Mouse (Mus musculus) adrenal gland, adult 18-20 months (tissue): ENCODE results near the gene Zbtb9. TPM values are rescaled to one million over a fixed set of nuclear protein-coding genes. Genes with fewer than 3 reads are reported as not detected.

ENCODE experiments used
- DNase-seq, 2 experiments: peaks; one replicate each; pipeline ENCODE4 v3.0.0; 2021 to 2022; ENCODE audit warnings: low spot score in 2 of 2
- microRNA-seq, 2 experiments: library from miRNA; unstranded; fragments of <30 nt; microRNA quantifications; one replicate each; pipeline ENCODE4 v1.2.0; 2021; ENCODE audit warnings: borderline number of aligned reads in 2 of 2
- total RNA-seq, 2 experiments: library from RNA; stranded (reverse); gene quantifications; 1 replicate in 1 of 2; 2 replicates in 1 of 2; pipeline ENCODE4 v1.2.3; 2021

The Zbtb9 gene
- total RNA-seq, 2 experiments from 2014 or later: 6.4 to 8.0 TPM

DNA sequence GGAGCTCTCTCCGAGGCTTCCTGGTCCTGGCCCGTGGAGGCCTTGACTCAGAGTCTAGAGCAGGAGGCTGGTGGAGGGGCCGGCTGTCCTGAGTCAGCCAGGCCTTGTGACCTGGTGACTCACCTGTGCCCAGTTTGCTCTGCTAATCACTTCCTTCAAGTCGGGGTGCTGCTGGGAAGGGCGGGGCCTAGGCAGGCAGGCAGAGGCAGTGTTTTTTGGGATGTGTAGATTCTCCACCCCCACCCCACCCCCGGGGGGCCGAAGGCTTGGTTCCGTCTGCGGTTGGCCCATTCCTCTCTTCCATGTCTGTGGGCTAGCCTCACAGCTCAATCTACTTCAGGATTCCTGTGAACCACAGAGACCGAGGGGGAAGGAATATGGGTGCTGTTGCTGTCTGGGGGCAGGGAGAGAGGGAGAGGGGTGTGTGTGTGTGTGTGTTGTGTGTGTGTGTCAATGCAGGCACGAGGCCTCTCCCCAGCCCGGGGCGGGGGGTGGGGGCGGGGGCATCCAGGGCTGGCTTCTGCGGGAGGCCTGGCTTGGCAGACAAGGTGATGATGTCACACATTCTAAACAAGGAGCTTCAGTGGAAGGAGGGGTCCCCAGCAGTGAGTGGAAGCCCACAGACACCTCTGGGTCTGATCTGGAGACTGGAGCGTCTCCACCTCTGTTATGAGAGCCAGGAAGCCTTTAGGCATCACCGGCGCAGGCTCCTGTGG lies 65.5 kb downstream of the Zbtb9 start:
- DNase-seq: peak in 1 of 2 experiments; percentile 42

DNA sequence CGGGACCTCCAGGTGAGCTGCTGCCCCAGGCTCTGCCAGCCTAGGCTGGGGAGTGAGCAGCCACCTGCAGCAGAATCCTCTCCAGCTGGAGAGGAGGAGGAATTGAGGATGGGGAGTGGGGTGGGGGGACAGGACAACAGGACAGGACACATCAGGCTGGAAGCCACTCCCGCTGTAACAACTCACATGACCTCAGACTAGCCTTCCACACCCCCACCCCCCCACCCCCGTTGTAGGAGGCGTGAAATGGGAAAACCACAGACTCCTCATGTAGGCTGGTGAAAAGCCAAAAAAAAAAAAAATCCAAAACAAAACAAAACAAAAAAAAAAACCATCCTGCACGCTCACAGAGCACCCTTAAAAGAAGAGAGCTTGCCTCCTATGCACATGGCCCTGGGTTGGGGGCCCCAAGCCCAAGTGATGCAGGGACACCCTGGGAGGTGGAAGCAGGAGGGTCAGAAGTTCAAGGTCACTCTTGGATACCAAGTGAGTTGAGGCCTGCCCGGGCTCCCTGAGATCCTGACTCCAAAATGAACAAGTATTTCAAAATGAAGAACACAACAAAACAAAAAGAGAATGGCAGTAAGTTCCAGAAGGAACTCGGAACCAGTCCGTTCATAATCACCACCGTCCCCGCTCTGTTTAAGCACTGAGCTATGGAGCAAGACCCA lies 66.6 kb downstream of the Zbtb9 start:
- DNase-seq: no peak

DNA sequence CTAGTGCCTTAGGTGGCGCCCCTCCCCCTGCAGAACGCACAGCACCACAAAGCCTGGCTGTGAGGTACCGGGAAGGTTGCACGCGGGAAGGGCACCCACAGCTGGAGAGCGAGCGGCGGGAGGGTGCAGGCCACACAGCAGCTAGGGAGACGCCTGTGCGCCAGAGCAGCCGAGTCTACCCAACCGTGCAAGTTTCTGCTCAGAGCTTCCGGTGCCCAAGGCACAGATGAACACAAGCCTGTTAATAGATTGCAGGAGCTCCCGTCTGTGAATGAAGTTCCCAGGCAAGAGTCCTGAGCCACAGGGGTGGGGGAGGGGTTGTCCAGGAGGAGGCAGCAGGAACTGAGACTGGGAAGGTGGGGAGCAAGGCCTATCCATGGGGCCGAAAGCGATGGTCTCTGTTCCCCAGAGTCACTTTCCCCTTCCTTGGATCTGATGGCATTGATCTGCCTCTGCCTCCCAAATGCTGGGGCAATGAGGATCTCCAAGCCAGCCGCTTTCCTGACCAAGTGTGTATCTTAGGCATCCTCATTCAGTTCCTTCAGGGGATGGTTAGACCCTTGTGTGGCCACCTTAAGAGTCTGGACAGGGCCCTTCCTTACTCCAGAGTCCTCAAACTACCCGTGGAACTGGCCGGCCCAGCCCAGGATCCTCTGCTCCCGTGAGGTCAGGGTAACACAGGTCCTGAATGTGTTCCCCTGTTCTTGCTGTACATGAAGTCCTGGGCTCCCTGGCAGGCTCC lies 67.5 kb downstream of the Zbtb9 start:
- DNase-seq: no peak

DNA sequence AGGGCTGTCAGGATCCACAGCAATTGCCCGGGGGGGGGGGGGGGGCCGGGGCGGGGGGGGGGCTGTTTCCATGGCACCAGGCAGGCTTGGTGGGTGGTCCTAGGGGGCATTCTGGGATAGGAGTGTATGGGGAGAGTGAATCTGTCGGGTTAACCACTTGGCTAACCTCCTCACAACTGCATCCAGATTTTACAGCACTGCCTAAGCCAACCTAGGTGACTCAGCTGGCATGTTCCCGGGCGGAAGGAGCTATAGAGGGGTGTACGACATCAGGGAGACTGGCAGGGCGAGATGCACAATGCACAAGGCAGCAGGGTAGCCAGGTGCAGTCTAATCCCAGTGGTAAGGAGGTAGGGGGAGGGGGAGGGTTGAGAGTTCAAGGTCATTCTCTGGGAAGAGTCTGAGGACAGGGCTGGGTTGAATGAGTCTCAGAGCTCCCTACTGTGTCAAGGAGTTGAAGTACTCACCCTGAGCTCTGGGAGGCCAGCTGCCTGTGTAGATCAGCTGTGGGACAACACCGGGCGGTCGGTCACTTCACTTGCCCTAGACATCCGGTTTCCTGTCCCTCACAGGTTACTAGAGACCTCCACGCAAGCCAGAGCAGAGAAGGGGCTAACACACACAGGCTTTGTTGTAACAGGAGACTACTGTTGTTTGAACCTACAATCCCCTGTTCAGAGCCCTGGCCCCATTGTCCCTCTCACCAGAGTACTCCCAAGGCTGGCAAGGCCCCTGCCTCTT lies 68.2 kb downstream of the Zbtb9 start:
- no peak for DNase-seq

DNA sequence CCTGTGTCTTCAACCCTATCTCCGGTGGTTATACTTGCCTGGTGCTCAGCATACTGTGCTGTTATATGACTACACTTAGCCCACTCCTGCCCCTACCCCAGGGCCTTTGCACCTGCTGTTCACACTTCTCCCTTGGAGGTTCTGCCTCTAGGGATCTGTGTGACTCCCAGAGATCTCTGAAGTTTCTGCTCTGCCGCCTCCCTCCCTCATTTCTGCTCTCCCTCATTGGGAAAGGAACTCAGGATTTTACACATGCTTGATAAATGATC lies 68.8 kb downstream of the Zbtb9 start:
- no peak for DNase-seq

DNA sequence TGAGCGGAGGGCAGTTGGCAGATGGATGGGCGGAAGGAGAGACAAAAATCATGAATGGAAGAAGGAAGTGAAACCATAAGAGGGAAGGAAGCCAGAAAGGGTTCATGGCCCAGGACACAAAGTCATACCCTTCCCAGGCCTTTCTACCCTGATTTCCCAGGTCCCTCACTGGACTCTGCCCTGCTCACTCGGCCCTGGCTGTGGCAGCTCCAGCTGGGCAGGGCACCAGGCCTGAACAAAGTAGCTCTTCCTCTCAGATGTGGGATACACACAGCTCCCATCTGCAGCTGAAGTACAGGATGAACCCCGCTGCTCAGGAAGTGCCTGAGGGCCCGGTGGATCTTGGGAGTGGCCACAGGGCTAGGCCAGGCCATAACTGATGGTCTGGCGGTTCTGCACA lies 69.9 kb downstream of the Zbtb9 start:
- no peak for DNase-seq

DNA sequence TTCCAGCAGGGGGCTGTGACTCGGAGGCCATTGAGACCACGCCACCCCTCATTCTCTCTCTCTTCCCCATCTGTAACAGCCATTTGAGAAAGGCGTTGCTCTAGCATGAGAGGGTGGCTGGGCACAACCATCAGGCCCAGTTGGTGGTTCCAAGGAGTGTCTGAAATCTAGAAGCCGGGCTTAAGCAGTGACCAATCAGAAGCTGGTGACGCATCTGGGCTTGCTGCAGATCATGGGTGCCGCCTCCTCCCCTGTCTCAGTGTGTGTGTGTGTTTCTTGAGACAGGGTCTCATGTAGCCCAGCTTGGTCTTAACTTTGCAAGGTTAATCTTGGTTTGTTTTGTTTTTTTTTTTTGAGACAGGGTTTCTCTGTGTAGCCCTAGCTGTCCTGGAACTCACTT lies 72.2 kb downstream of the Zbtb9 start:
- DNase-seq: no peak

DNA sequence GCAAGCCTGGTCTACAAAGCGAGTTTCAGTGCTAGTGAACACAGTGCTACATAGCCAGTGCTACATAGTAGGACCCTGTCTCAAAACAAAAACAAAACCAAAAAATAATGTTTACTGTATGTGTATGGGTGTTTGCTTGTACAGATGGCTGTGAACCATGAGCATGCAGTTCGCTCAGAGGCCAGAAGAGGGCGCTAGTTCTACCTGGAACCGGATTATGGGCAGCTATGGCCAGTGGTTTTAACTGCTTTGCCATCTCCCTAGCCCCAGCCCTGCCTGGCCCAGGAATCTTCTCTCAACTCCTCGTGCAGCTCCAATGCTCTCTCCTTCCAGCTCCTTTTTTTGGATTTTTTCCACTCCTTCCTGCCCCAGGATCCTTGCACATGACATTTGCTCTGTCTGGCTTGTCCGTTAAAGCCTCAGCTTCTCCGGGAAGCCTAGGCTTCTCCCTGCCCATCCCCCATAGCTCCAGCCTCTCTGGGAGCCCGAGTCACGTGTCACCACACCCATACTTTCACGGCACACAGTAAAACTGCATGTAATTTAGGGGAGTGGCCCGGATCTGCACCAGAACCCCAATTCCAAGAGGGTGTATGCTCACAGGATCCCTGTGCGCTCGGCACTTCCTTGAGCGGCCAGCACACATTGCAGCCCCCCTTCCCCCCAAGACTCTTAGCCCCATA lies 74.9 kb downstream of the Zbtb9 start:
- DNase-seq: no peak

DNA sequence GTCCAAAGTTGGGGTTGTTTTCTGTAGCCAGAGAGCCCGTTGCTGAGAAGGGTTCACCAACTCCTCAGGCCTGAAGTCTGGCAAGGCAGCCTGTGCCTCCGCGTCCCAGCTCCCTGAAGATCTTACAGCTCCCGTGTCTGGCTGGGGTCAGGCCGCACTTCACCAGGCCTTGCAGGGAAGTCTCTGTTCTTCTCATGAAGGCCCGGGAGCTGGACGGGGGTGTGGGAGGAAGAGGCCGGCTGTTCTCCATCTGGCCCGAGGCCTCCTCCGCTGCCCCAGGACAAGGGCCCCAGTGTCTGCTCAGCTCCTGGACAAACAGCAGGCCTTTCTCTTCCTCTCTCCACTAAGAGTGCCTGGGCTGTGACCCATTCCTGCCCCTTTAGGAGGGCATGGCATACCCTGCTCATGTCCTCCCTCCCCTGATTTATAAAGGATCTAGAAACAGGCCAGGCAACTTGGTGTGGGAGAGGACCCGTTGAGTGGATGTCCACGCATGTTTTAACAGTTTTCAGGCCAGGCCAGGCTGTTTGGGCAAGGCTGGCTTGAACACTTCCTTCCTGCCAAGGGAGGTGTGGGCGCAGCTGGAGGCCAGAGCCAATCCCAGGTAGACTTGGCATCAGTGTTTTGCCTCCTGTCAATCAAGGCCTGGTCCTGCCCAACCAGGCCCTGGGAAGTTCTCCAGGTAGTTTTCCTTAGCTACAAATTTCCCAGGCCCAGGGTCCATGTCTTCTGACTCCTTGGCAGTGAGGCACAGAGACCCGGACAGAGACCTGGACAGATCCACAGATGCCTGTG lies 75.7 kb downstream of the Zbtb9 start:
- DNase-seq: no peak

DNA sequence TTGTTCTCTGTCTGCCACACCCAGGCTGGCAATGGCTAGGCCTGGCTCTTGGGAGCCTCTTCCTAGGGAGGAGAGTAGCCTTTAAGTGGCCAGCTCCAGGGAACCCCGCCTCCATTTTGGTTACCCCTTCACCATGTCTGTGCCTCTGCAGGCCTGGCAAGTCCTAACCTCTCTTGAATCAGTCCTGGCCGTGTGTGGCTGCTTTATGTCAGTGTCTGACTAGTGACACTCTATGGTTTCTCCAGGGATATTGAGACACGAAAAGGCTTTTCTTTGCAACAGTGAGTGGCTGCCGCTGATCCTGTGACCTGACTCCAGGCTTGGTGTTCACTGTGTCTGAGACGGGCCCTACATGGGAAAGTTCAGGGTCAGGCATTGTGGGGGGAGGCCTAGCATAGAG lies 77.9 kb downstream of the Zbtb9 start:
- no peak for DNase-seq

DNA sequence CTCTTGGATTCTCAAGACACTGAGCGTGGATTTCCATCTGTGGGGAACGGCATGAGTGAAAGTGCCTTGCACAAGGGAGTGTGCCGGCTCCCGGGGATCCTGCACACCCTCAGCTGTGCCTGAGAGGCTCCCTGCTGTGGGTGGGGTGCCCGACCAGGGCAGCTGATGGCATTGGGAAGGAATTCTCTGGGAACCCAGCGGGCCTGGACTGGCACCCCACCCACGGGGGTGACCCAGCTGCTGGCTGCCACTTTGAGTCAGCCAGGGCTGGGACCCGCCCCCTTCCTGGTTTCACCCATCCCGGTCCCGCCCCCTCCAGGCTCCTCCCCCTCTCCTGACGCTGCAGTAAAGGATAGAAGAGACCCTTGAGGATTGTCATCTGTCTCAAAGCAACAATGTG lies 78.5 kb downstream of the Zbtb9 start:
- peak; percentile 34 to 58 for DNase-seq

DNA sequence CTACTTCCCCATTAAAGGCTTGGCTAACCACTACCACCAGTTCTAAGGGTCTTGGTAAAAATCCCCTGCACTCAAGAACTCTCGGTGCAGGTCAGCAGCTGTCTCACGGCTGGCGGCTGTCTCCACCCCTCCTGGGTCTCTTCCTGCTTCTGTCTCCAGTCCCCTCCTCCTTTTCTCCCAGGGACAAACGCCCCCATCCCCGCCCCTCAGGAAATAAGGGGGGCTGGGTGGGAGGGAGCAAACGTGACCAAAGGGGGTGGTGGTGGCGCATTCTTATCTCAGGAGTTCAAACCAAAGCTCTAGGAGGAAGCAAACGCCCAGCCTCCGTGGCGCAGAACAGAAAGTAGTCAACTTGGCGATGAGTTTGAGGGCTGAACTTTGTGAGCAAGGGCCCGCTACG lies 83.2 kb downstream of the Zbtb9 start:
- DNase-seq: peak; percentile 44 to 51

DNA sequence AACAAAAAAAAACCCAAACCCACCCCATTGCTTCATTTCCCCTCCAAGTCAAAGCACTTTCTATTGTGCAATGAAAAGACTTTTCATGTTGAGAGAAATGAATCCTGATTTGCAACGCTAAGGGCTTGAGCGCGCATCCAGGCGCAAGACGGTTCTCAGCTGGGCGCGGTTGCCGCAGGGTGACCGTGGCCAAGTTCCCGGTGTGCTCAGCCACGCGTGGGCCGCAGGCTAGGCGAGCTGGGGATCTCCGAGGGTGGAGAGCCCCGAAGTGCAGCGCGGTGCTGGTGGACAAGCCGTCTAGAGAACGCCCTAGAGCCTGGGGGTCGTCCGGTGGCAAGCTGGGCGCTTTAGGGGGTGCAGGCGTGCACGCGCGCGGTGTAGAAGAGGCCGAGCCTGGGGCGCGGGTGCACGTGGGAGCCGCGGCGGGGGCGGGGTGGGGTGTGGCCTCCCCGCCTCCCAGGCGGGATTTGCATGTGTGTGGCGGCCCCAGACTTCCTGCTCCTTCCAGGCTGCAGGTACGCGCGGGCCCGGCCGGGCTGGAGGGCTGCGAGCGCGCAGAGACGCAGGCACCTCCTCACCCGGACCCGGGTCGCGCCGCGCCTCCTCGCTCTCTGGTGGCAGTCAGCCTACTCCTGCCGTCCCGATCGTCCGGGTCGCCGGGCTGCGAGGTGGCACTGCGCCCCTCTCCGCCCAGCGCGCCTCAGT lies 84.0 kb downstream of the Zbtb9 start, which contains the start of gene Itpr3:
Gene Itpr3, plus strand, starts transcription at position 493 of the 705 bp plus-strand sequence.
- DNase-seq: peak; percentile 64 to 70

DNA sequence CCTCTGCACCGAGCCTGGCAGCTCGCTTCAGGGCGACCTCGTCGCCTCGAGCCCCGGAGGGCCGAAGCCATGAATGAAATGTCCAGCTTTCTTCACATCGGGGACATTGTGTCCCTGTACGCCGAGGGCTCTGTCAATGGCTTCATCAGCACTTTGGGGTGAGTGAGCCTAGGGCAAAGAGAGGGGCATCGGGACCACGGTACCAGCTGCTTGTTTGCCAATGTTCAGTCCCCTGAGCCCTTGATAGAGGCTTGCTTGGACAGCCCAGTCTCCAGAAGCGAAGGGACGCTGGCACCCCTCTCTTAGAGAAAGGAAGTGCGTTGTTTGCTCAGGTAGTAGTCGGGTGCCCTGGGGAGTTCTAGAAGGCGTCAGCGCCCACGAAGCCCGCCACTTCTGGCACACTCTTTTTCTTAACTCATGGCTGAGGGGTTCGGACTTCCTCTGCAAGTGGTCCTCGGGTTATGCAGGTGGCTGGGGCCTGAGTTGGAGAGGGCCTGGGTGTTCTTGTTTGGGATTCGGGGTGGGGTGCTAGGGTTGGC lies 84.6 kb downstream of the Zbtb9 start:
- DNase-seq: no peak

Small RNA genes within 50 kb of the gene (microRNA-seq; reads per million reads assigned to microRNA genes)
- 0 to 0.95 reads per million in 2 experiments for gene Mir3083
- 3.8 to 8.0 reads per million in 2 experiments for gene Mir6968

Other genes starting within 250 kb of the Zbtb9 start
- gene Bnip1, start 192.1 kb upstream of the Zbtb9 start, total RNA-seq: 10 to 100 TPM; 20.2 to 23.7 TPM
- not detected for gene Nkx2-5, start 128.2 kb upstream of the Zbtb9 start, total RNA-seq
- gene Kifc5b, start 56.1 kb upstream of the Zbtb9 start, total RNA-seq: 1 to 10 TPM; 1.1 to 1.2 TPM
- gene Phf1, start 40.1 kb upstream of the Zbtb9 start, total RNA-seq: 10 to 100 TPM; 45.4 to 46.7 TPM
- gene Cuta, start 33.6 kb upstream of the Zbtb9 start, total RNA-seq: 100 to 1,000 TPM; 129 to 141 TPM
- gene Syngap1, start 31.9 kb upstream of the Zbtb9 start, total RNA-seq: 10 to 100 TPM; 16.6 to 19.1 TPM
- gene Bak1, start 55.8 kb downstream of the Zbtb9 start, total RNA-seq: 10 to 100 TPM; 27.2 to 31.0 TPM
- gene Itpr3, start 84.1 kb downstream of the Zbtb9 start, total RNA-seq: 1 to 10 TPM; 5.5 to 6.2 TPM
- 100 to 1,000 TPM; 266 to 331 TPM for gene Uqcc2, start 160.7 kb downstream of the Zbtb9 start, total RNA-seq
- 1 to 10 TPM in 1 of 2 experiments, under 1 TPM in 1; 0.60 to 2.2 TPM for gene Ip6k3, start 194.6 kb downstream of the Zbtb9 start, total RNA-seq
- 10 to 100 TPM; 60.5 to 72.7 TPM for gene Lemd2, start 231.3 kb downstream of the Zbtb9 start, total RNA-seq